Mouse (Mus musculus) stomach, postnatal 0 days (tissue): ENCODE results near the gene Clstn1.

ENCODE experiments used
- CTCF ChIP-seq: IDR thresholded peaks from 2 replicates; pipeline ENCODE4 v1.5.1; 2016; ENCODE audit warnings: antibody characterized with exemption, low read depth, mild to moderate bottlenecking, moderate library complexity
- EP300 ChIP-seq: optimal IDR thresholded peaks from 2 replicates; pipeline ENCODE3; 2016; ENCODE audit warnings: antibody characterized with exemption

DNA sequence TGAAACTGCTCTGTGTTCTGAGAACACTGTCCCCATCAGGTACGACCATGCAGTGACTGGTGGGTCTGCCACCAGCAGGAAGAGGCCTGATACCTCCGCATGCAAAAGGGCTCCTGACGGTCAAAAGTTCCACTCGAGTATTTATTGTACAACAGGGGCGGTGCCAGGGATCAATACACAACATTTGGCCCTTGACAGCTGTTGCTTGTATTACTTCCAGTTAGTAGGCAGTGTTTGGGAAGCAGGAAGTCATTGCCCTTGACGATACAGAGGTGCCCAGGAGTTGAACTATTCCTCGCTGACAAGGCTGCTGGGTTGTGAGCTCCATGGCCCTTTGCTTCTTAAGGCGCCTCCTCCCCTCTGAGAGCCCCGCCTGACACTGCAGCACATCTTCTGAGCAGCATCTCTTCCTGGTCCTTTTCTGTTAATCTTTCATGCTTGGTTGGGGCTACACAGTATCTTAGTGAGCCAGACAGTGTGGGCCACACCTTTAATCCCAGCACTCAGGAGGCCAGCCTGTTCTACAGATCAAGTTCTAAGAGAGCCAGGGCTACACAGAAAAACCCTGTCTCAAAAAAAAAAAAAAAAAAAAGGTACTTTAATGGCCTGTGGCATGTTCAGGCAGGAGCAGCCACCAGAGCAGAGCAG, 39.3 kb upstream of the Clstn1 start:
- TF ChIP-seq CTCF: no peak
- no peak for TF ChIP-seq EP300
